Mouse (Mus musculus) kidney, embryonic 16.5 days (tissue): Measurements from ENCODE around the gene Lgals4. TPM values are rescaled to one million over a fixed set of nuclear protein-coding genes. Genes with fewer than 3 reads are reported as not detected.

Experiments used
- ATAC-seq: fragments of 200-750 bp; cut with Nextera tagmentation; 2 replicates; pipeline ENCODE4 v1.8.0; 2017; ENCODE audit warnings: moderate TSS enrichment; ENCODE audit not compliant: low FRiP score, low TSS enrichment
- H3K27ac ChIP-seq: fragments of 300-500 bp; sonication (generic); 2 replicates; pipeline ENCODE4 v1.5.1; 2014; ENCODE audit warnings: low read length
- H3K27me3 ChIP-seq: fragments of 300-500 bp; sonication (generic); 2 replicates; pipeline ENCODE4 v1.6.1; 2014; ENCODE audit warnings: low read length, control low read depth, mixed read lengths; ENCODE audit not compliant: insufficient read depth
- H3K36me3 ChIP-seq: fragments of 300-500 bp; sonication (generic); 2 replicates; pipeline ENCODE4 v1.6.1; 2014; ENCODE audit warnings: low read length, control low read depth, mixed read lengths; ENCODE audit not compliant: insufficient read depth
- H3K4me1 ChIP-seq: fragments of 300-500 bp; sonication (generic); 2 replicates; pipeline ENCODE4 v1.6.1; 2014; ENCODE audit warnings: low read length, control low read depth, mixed read lengths; ENCODE audit not compliant: insufficient read depth
- H3K4me2 ChIP-seq: fragments of 300-500 bp; sonication (generic); replicated peaks from 2 replicates; pipeline ENCODE4 v1.6.1; 2014; ENCODE audit warnings: low read depth, low read length
- H3K4me3 ChIP-seq: fragments of 300-500 bp; sonication (generic); 2 replicates; pipeline ENCODE4 v1.5.1; 2014; ENCODE audit warnings: mild to moderate bottlenecking, low read length
- H3K9ac ChIP-seq: fragments of 300-500 bp; sonication (generic); replicated peaks from 2 replicates; pipeline ENCODE4 v1.6.1; 2014; ENCODE audit warnings: low read length
- H3K9me3 ChIP-seq: fragments of 300-500 bp; sonication (generic); 2 replicates; pipeline ENCODE4 v1.6.1; 2016; ENCODE audit warnings: low read length, control low read depth
- WGBS: fragments of 180-500 bp; shearing (Covaris S2); extraction: QIAGEN DNeasy Blood & Tissue Kit; methylation state at CpG from one replicate; pipeline ENCODE4 v1.1.7; 2014; 5-methylcytosine and 5-hydroxymethylcytosine counted together
- polyA plus RNA-seq: library from polyadenylated mRNA; unstranded; fragments of >200 nt; fragmentation: Nextera tagmentation; extraction: Ambion mirVana; gene quantifications from 2 replicates; pipeline ENCODE4 v1.2.1, GENCODE M21; 2015

Lgals4 gene
- polyA plus RNA-seq: 10.8 and 12.8 TPM in 2 replicates

DNA sequence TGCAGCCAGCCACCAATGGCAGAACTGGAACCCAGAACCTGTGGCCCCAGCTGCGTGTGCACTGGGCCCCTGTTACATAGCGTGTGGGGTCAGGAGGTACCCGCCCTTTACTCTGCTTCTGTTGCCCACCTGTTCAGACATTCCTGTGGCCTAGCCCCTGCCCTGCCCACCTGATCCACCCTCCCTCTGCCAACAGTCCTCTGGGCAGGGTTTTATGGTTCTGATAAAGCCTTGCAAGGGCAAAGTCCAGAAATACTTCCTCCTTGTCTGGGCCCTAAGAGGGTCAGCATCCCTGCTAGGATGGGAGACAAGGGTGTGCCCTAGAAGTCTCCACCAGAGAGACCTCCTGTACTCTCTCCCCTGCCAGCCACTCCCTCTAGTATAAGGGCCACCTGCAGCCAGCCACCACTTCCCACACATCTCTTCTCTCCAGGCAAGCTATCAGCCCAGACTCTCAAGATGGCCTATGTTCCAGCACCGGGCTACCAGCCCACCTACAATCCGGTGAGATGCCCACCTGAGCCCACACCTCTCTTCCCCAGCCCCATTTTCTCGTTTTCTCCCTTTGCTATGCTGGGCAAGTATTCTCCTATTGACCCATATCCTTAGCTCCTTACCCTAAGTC is at the start of gene Lgals4:
Gene Lgals4, plus strand, starts transcription at position 132 of the 625 bp plus-strand sequence.
- no peaks in the 10 kb centered on the region for H3K27me3 ChIP-seq
- H3K4me2 ChIP-seq: no peak within 1 kb of the TSS
- H3K4me1 ChIP-seq: no peaks in the 10 kb centered on the region
- H3K9ac ChIP-seq: no peak within 1 kb of the TSS
- WGBS: 88% methylated on average over 6 of the region's 6 CpGs
- H3K36me3 ChIP-seq: peaks cover 18% of the 10 kb centered on the region
- H3K4me3 ChIP-seq: no peak within 1 kb of the TSS
- no peaks in the 10 kb centered on the region for H3K9me3 ChIP-seq
- no peak within 1 kb of the TSS for H3K27ac ChIP-seq
- ATAC-seq: no peak

- WGBS: 79% methylated on average over 5 of the region's 5 CpGs
- Histone ChIP-seq H3K27me3 (no peaks in the 10 kb centered on the region), H3K36me3 (peaks cover 5% of the 10 kb centered on the region; the same call in 1 of the 2 replicates), H3K4me3 (no peak overlapping the region), H3K4me1 (peaks cover 10% of the 10 kb centered on the region), H3K9me3 (no peaks in the 10 kb centered on the region), H3K9ac (no peak overlapping the region), H3K4me2 (no peak overlapping the region), H3K27ac (no peak overlapping the region)
- ATAC-seq: no peak
These were observed 48.5 kb upstream of the Lgals4 start for GRCm38 (mm10) chr7:28785161-28785560.

GRCm38 (mm10) chr7:28787884-28788283 is 45.8 kb upstream of the Lgals4 start:
- no peak for ATAC-seq
- Histone ChIP-seq H3K27ac (no peak overlapping the region), H3K9ac (no peak overlapping the region), H3K27me3 (no peaks in the 10 kb centered on the region), H3K9me3 (no peaks in the 10 kb centered on the region), H3K4me2 (no peak overlapping the region), H3K4me3 (no peak overlapping the region), H3K4me1 (peaks cover 8% of the 10 kb centered on the region), H3K36me3 (peaks cover 5% of the 10 kb centered on the region; the same call in 1 of the 2 replicates)
- WGBS: 92% methylated on average over 9 of the region's 9 CpGs

GRCm38 (mm10) chr7:28788307-28789195 is 45.1 kb upstream of the Lgals4 start, which contains the start of gene Rinl:
TSS of gene Rinl (plus strand) at chr7:28788969.
- no peaks in the 10 kb centered on the region for H3K27me3 ChIP-seq
- 56% methylated on average over 5 of the region's 5 CpGs for WGBS

GRCm38 (mm10) chr7:28789235-28789634 is 44.4 kb upstream of the Lgals4 start:
- peaks cover 5% of the 10 kb centered on the region; the same call in 1 of the 2 replicates for H3K36me3 ChIP-seq
- H3K9ac ChIP-seq: no peak overlapping the region
- no peak for ATAC-seq
- no peaks in the 10 kb centered on the region for H3K9me3 ChIP-seq
- H3K4me2 ChIP-seq: no peak overlapping the region
- no peak overlapping the region for H3K4me3 ChIP-seq
- H3K27ac ChIP-seq: peak overlapping the region; percentile 31; the same call in 1 of the 2 replicates
- WGBS: 49% methylated on average over 3 of the region's 3 CpGs
- no peaks in the 10 kb centered on the region for H3K27me3 ChIP-seq
- peaks cover 8% of the 10 kb centered on the region for H3K4me1 ChIP-seq

More at GRCm38 (mm10) chr7:28788307-28789195, 45.1 kb upstream of the Lgals4 start, which contains the start of gene Rinl:
- no peak within 1 kb of the TSS for H3K4me3 ChIP-seq
- H3K4me1 ChIP-seq: peaks cover 8% of the 10 kb centered on the region
- H3K27ac ChIP-seq: peak within 1 kb of the TSS; percentile 31; the same call in 1 of the 2 replicates
- ATAC-seq: no peak
- peaks cover 5% of the 10 kb centered on the region; the same call in 1 of the 2 replicates for H3K36me3 ChIP-seq
- H3K4me2 ChIP-seq: no peak within 1 kb of the TSS
- no peaks in the 10 kb centered on the region for H3K9me3 ChIP-seq
- H3K9ac ChIP-seq: no peak within 1 kb of the TSS

DNA sequence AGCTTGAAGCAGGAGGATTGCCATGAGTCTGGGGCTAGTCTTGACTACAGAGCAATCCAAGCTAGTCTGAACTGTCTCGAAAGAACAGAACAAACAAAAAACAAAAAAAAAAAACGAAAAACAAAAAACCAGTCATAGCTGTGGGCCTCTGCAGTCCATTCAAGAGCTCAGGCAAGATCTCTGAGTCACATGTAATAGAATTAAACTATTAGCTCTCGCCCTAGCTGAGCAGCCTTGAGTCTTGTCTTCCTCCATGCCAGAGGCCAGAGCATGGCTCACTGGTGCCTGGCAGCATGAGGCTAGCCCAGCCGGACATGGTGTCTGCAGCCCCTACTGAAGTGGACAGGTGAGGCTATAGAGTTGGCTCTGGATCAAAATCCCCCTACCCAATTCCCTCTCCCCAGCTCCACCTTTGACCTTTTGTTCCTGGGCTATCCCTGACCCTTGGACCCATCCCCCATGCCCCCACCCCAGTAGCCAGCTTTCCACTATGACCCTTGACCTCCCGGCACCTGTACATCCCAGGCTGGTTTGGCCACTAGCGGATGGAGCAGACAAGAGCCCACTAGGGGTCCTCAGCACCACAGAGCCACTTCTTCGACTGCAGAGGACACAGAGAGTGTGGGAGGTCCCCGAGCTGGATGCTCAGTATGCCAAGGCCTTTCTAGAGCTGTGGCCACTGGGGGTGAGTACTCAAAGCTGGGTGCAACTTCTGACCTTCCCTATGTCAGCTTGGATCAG is 43.4 kb upstream of the Lgals4 start:
- H3K4me3 ChIP-seq: no peak overlapping the region
- no peak overlapping the region for H3K4me2 ChIP-seq
- no peaks in the 10 kb centered on the region for H3K9me3 ChIP-seq
- peaks cover 8% of the 10 kb centered on the region for H3K4me1 ChIP-seq
- peak; percentile 52; the same call in 1 of the 2 replicates for ATAC-seq
- H3K9ac ChIP-seq: no peak overlapping the region
- H3K36me3 ChIP-seq: peaks cover 5% of the 10 kb centered on the region; the same call in 1 of the 2 replicates
- H3K27me3 ChIP-seq: no peaks in the 10 kb centered on the region
- 0 out of 2 replicates have a peak overlapping the region, but pooled peaks have one; percentile 11 for H3K27ac ChIP-seq
- WGBS: 55% methylated on average over 8 of the region's 8 CpGs

DNA sequence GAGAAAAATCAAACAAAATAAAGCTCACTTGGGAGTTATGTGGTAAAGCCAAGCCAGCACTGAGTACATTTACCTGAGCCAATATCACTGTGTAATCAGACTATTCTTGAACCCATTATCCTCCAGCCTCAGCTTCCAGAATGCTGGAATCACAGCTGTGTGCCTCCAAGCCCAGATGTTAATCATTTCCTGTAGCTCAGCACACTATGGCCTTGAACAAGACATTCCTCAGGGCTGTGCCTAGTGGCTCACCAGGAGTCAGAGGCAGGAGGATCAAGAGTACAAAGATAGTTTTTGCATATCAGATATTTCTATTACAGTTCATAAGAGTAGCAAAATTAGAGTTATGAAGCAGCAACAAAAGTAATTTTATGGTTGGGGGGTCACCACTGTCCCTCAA is 41.9 kb upstream of the Lgals4 start:
- Histone ChIP-seq H3K36me3 (no peaks in the 10 kb centered on the region), H3K4me3 (no peak overlapping the region), H3K4me2 (no peak overlapping the region), H3K9ac (no peak overlapping the region), H3K9me3 (no peaks in the 10 kb centered on the region), H3K27me3 (no peaks in the 10 kb centered on the region), H3K27ac (no peak overlapping the region), H3K4me1 (peaks cover 14% of the 10 kb centered on the region)
- no peak for ATAC-seq

DNA sequence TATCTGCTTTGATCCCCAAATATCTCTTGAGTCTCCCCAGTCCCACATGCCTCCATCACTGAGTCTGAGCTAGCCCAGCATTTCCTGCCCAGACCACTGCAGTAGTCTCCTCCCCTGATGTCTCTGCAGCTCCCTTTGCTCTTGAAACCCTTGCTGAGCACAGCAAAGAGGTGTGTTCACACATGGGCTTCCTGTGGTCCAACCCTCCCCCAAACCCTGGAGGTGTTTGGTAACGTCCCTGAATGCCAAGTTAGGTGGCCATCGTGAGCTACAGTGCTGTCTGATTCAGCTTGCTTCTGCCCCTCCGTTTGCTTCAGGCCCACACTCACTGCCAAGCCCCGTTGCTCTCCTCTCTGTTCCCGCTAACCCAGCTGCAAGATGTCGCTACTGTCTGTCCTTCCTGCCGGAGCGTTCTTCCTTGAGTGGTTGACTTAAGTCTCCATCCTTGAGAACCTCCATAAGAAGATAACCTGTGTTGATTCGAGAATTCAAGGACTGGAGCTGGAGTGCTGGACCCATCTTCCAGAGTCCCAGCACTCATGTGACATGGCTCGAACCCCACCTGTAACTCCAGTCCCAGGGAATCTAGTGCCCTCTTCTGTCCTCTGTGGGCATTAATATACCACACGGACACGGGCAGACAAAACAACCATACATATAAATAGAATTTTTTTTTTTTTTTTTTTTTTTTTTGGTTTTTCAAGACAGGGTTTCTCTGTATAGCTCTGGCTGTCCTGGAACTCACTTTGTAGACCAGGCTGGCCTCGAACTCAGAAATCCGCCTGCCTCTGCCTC is 41.1 kb upstream of the Lgals4 start:
- H3K4me1 ChIP-seq: peaks cover 18% of the 10 kb centered on the region
- no peaks in the 10 kb centered on the region for H3K9me3 ChIP-seq
- H3K9ac ChIP-seq: no peak overlapping the region
- no peak for ATAC-seq
- no peaks in the 10 kb centered on the region for H3K27me3 ChIP-seq
- H3K4me2 ChIP-seq: no peak overlapping the region
- no peak overlapping the region for H3K27ac ChIP-seq
- H3K4me3 ChIP-seq: no peak overlapping the region
- 75% methylated on average over 13 of the region's 14 CpGs for WGBS
- H3K36me3 ChIP-seq: no peaks in the 10 kb centered on the region

GRCm38 (mm10) chr7:28793834-28794233 is 39.8 kb upstream of the Lgals4 start:
- Histone ChIP-seq H3K36me3 (no peaks in the 10 kb centered on the region), H3K27ac (no peak overlapping the region), H3K9me3 (no peaks in the 10 kb centered on the region), H3K27me3 (no peaks in the 10 kb centered on the region), H3K9ac (no peak overlapping the region), H3K4me3 (no peak overlapping the region), H3K4me1 (peaks cover 16% of the 10 kb centered on the region), H3K4me2 (no peak overlapping the region)
- 34% methylated on average over 2 of the region's 2 CpGs for WGBS
- no peak for ATAC-seq
